ENCODE assay signal across 8 mouse cellular contexts in the genomic region with DNA sequence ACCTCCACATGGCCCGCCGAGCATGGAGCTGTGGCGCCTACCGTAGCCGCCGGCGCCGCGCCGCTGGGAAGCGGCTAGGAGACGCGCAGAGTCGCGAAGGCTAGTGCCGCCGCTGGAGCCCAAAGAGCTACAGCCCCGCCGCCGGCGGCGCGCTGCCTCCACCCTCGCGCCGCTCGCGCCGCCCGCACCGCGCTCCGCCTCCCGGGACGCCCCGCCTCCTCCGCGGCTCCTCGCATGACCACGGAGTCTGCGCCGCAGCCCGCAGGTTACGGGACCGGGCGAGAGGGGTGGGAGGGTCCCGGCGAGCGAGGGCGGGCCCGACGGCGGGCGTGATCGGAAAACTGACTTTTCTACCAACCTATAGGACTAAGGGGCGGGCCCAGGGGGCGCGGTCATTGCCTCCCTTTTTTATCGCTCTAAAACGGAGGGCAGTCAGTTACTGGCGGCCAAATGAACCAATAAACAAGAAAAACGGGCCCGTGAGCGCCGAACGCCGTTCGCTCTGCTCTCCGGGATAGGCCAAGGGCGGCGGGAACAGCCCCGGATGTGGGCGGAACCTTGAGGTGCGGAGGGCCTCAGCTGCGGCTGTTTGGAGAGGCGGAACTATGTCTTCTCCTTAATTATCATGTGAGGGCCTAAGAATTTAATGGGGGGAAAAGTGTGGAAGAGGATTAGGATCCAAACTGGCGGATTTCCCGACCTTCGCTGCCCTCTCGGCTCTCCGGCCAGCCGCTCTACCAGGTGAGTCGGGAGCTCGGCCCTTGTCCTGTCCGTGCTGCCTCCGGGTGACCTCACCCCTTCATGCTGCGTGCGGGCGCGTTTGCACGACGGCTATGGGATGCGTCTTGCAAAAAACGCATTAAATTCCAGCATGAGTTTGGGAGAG. TPM values are rescaled to one million over a fixed set of nuclear protein-coding genes. Genes with fewer than 3 reads are reported as not detected.
A peak's percentile ranks its signal among the peaks of the same experiment; 100 is the strongest.
DNase-seq lines count a peak whose midpoint lies in the region; ATAC-seq lines count a peak whose summit lies in the region.

A gene (minus strand): TSS at position 210 of the 886 bp plus-strand sequence.
A gene (plus strand): TSS at position 277 of the 886 bp plus-strand sequence.

- ATAC-seq in inflammation-experienced regulatory T-cells, adult 6 months = peak; percentile 87
- ATAC-seq in megakaryocyte-erythroid progenitor cell, adult 5-6 weeks (replicated peaks; ENCODE audit: low FRiP score, low TSS enrichment, poor library complexity, severe bottlenecking) = peak; percentile 88

- DNase-seq in adrenal gland, adult (ENCODE audit: inconsistent age in 2 of 2, low spot score in 1 of 2) = peak; percentile 99 to 100
- DNase-seq in embryo, embryonic 10.5 days (ENCODE audit: low spot score) = peak; percentile 99
- DNase-seq in gastrocnemius, postnatal 14 days = peak; percentile 100
- peak; percentile 97 to 100 for DNase-seq in left cerebral cortex, postnatal 10 days (ENCODE audit: extremely low spot score in 1 of 2, low spot score in 2 of 2)
- peak; percentile 99 for DNase-seq in right cerebral cortex, postnatal 25 days
- DNase-seq in urinary bladder, postnatal 4 days (ENCODE audit: low spot score in 2 of 2) = peak; percentile 98 to 99

- intact Hi-C loops in gastrocnemius, postnatal 14 days (cut with DNase I; ENCODE audit: low total_unique reads) = no loop called here
- intact Hi-C loops in left cerebral cortex, postnatal 10 days (cut with DNase I) = no loop called here

RNA-seq across cellular contexts. Expression of the first gene that starts in this region (rescaled TPM):
- total RNA-seq in gastrocnemius, postnatal 14 days (2021) = 100 to 1,000 TPM; 106 to 113 TPM
- polyA plus RNA-seq in inflammation-experienced regulatory T-cells, adult 6 months (2017; shearing (Covaris generic)) = 10 to 100 TPM; 41.2 to 48.5 (median 41.4) TPM
- 10 to 100 TPM; 23.4 to 28.1 TPM for total RNA-seq in left cerebral cortex, postnatal 10 days (2021)
- 20.2 and 24.6 TPM in 2 replicates for total RNA-seq in megakaryocyte-erythroid progenitor cell, adult 5-6 weeks (2014; fragmentation: Nextera tagmentation)
- 31.2 and 36.4 TPM in 2 replicates for total RNA-seq in megakaryocyte-erythroid progenitor cell, adult 5-6 weeks (2017)

RNA-seq across cellular contexts. Expression of the second gene that starts in this region (rescaled TPM):
- total RNA-seq in gastrocnemius, postnatal 14 days (2021) = 10 to 100 TPM; 14.4 to 16.6 TPM
- 10 to 100 TPM; 44.3 to 53.7 (median 50.8) TPM for polyA plus RNA-seq in inflammation-experienced regulatory T-cells, adult 6 months (2017; shearing (Covaris generic))
- 10 to 100 TPM; 22.7 to 23.7 TPM for total RNA-seq in left cerebral cortex, postnatal 10 days (2021)
- 21.3 and 29.1 TPM in 2 replicates for total RNA-seq in megakaryocyte-erythroid progenitor cell, adult 5-6 weeks (2014; fragmentation: Nextera tagmentation)
- total RNA-seq in megakaryocyte-erythroid progenitor cell, adult 5-6 weeks (2017) = 15.4 and 21.5 TPM in 2 replicates

Comparison
In these comparisons a context has a peak if more than half of its experiments do, and no peak if none do; other contexts are left out.
1. Peak in every context shown above with its lines: DNase-seq and ATAC-seq.